Mouse (Mus musculus) megakaryocyte, embryonic 14.5 days (primary cell): ENCODE results near the gene Akp3.

Source experiments
- FLI1 ChIP-seq: IDR thresholded peaks from 2 replicates; pipeline ENCODE4 v1.6.1; 2012; ENCODE audit warnings: low read length, inconsistent platforms, mixed read lengths
- GATA1 ChIP-seq: IDR thresholded peaks from 3 replicates; pipeline ENCODE4 v1.6.1; 2012; ENCODE audit warnings: mixed read lengths, low read length, inconsistent platforms, borderline replicate concordance

- TF ChIP-seq GATA1 (no peak), FLI1 (no peak)
These were observed 23.4 kb upstream of the Akp3 start, which contains the start of gene Alpi for GRCm38 (mm10) chr1:87101411-87101810.
